Mouse (Mus musculus) embryo, embryonic 10.5 days (tissue): ENCODE measurements around the gene Utp14b.

Experiments used
- DNase-seq: peaks from one replicate; pipeline ENCODE4 v3.0.0-alpha.2; 2015; ENCODE audit warnings: low spot score

The Utp14b gene

DNA sequence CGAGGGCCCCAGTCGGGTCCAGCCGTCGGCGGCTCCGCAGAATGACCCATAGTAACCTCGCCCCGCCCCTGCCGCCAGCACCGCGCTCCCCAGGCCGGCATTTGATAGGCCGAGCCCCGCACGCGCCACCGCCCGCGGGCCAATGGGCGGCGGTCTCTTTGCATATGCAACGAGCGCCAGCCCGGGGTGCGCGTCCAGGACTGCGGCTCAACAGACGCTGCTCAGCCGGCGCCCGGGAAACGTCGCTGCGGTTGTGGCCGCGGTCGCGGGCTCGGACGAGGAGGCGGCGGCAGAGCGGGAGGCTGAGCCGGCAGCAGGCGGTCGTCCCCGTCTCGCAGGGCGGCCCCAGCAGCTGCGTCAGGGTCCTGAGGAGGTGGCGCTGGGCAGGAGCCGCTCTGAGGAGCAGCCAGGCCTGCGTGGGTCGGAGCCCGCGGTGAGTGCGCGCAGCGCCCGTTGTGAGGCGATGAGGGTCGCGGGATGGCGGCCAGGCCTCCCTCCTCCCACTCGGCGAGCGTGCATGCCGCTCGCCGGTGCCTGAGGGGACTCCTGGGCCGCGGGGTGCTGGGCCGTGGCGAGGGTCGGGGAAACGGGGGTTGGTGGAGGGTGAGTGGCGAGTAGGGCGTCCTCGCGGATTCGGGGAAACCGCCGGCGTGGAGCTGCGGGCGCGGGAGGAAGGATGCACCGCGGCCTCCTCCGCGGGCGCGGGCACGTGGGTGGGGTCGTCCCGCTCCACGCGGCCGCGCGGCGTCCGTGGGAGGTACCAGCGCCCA, at the start of gene Utp14b, which contains the start of gene Acsl3:
Gene Utp14b, plus strand, starts transcription at position 368 of the 770 bp plus-strand sequence.
Gene Acsl3, plus strand, starts transcription at position 155 of the 770 bp plus-strand sequence.
- DNase-seq, result peak; percentile 98

DNA sequence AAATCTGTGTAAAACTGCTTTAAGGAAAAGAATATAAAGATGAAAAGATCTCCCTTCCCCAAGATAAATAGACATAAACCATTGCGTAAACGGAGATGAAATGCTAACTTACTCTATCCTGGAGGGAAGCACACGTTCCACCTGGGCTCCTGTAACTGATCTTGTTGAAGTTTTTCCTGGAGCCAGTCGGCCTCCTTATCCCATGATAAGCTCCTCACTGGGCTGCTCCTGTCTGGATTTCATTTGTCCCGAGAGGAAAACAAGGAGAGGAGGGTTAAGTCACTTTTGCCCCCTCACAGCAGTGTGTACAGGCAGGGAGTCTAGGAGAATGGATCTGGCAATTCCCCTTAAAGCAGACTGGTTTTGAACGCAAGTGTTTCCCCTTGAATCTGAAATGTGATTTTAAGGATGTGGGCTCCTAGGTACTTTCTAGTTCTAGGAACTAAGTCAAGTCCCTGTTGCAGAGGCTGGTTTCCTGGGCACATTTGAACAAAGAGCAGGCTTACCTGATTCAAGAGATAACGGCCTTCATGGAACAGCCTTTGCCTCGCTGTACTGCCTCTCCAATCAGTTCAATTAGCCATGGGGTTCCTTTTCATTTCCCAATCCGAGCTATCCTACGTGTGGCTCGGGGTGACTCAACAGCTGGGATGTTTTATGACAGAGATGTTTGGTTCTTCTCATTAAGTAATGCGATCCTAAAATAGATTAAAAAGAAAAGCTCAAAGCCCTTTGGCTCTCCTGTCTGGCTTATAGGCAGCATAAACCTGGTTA, 48.5 kb upstream of the Utp14b start:
- peak; percentile 30 for DNase-seq

DNA sequence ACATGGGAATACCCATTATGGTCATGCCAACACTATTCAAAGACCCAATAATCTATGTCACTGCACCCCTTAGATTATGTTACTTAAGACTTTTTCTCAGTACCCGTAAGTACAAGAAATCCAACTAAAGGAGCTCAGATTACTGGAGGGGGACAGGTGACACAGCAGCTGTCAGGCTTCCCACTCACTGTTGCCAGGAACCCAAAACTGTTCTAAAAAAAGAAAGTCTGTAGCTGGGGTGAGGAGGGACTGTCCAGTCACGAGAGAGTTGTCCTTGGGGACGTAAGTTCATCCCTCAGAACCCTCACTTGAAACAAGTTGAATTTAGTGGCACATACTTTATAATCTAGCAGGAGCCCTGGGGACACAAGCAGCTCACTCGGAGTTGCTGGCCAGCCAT, 46.8 kb upstream of the Utp14b start:
- DNase-seq, result no peak

- DNase-seq, result no peak
Observed at GRCm38 (mm10) chr1:78612959-78613358, 44.9 kb upstream of the Utp14b start.

- no peak for DNase-seq
Observed at GRCm38 (mm10) chr1:78624352-78624751, 33.5 kb upstream of the Utp14b start.

DNA sequence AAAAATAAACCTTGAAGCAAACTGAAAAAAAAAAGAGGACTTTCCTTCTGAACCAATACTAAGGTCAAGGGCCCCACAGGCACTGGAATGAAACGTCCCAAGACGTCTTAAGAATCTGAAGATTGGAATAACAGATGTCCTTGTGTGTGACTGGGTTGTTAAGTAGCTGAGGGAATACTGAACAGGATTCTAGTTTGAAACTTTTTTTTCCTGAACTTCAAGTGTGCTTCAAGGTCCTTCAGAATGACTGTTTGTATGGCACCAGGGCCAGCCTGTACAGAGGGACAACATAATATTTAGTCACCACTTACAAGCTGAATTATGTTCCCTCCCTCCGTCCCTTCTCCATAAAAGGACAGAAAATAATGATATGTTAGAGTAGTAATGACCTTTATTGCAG, 23.4 kb upstream of the Utp14b start:
- no peak for DNase-seq

DNA sequence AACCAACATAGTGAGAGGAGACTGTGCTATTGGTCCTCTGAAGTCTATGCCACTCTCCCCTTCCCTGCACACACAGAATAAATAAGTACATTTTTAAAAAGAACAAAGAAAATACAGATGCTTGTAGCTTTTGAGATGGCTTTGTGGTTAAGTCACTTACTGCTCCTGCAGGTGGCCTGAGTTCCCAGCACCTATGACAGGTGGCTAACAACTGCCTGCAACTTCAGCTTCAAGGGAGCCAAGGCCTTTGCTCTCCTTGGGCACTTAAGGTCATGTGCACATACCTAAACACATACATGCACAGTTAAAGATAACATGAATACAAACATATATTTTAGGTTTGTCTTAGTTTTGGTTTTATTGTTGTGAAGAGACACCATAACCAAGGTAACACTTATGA, 17.0 kb upstream of the Utp14b start:
- no peak for DNase-seq

DNA sequence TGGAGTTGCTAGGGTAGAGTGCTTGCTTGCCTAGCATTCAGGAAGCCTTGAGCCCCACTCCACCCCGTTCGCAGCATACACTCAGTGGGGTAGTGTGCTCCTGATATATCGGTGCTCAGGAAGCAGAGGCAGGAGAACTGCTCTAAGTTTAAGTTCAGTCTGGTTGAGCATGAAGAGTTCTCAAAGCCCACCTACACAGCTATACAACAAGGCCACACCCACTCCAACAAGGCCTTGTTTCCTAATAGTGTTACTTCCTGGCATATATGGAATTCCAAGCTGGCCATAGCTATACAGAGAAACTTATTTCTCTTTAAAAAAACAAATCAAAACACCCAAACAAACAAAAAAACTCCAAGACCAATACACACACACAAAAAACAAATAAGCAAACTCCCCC, 16.0 kb upstream of the Utp14b start:
- DNase-seq, result no peak

GRCm38 (mm10) chr1:78642197-78642596, 15.6 kb upstream of the Utp14b start:
- DNase-seq, result no peak

DNA sequence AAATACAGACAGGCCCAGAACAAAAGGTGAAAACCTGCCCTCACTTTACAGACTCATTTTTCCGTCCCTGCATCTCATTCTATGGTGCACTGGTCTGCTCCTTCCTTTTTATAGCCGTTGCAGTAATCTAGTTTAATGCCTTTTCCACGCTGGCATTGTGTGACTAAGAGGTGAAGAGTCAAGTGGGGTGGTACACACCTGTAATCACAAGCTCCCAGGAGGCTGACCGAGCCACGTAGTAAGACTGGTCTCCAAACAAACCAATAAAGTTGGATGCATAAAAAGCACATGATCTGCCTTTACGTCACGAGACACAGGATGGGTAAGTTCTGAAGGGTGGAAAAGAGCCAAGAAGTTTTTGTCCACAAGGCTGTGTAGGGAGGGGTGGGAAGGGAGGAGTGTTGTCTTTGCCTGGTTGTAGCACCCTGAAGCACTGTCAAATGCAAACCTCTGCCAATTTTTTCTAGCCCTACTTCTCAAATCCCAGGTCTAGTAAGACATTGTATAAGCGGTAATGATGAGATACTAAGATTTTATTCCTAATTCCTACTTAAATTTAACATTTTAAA, 10.4 kb upstream of the Utp14b start:
- DNase-seq, result peak; percentile 23

DNA sequence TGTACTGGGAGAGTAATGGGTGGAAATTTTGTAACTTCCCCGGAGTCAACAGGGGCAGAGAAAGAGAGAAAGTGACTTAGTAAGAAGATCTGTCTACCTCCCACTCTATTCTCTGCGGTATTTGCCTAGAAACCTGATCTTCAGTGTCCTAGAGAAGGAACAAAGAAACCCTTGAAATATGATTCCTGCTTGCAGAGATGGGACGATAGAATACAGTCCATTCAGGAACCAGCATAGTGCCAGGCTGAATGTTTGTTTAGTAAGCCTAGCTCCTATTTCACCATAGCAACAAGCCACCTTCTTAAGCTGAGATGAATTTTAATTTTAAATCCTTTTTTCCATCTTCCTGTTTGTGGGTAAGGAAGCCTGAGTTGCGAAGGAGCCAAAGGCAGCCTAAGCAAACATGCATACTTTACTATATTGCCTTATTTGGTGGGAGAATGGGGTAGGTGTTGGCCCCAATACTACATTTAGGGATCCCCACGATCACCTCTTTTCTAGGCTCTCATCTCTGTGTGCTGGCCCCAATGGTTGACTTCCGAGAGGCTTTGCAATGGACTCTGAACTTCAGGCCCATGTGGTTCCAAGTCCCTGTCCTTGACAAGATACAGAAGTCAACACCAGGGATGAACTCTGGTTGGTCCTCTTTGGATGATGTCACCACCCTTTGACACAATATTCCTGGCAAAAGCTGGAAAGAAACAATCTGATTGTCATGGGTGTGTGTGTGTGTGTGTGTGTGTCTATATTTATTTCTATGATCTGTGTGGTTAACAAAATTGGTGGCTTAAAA, 8.4 kb upstream of the Utp14b start:
- DNase-seq, result peak; percentile 78

GRCm38 (mm10) chr1:78656472-78656871, 1.4 kb upstream of the Utp14b start:
- DNase-seq, result peak; percentile 51

DNA sequence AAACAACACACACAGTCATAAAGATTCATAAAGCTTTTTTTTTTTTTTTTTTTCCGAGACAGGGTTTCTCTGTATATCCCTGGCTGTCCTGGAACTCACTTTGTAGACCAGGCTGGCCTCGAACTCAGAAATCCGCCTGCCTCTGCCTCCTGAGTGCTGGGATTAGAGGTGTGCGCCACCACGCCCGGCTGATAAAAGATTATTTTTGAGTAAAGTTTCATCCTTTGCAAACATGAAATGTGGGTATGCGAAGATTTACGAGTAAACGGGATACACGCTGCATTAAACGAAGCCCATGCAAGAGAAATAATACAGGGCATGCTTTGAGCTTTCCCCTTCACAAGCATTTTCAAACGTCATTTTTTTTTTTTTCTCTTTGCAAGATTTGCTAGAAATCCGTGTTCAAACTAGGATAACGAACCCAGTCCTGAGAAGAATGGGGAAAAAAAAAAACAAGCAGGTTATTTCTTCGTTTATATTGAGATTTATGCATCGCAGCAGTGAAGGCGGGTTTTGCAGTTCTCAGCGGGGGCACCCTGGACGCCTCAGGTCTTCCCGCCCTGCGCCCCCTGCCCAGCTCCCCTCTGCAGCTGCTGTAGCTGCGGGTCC, 713 bp upstream of the Utp14b start:
- DNase-seq, result no peak

GRCm38 (mm10) chr1:78658441-78659269, 817 bp downstream of the Utp14b start:
- peak; percentile 60 for DNase-seq

GRCm38 (mm10) chr1:78659270-78659823, 1.5 kb downstream of the Utp14b start:
- DNase-seq, result peak; percentile 26

- DNase-seq, result no peak
Observed at GRCm38 (mm10) chr1:78664326-78664725, 6.5 kb downstream of the Utp14b start.

GRCm38 (mm10) chr1:78665954-78666499, 8.2 kb downstream of the Utp14b start:
- no peak for DNase-seq

DNA sequence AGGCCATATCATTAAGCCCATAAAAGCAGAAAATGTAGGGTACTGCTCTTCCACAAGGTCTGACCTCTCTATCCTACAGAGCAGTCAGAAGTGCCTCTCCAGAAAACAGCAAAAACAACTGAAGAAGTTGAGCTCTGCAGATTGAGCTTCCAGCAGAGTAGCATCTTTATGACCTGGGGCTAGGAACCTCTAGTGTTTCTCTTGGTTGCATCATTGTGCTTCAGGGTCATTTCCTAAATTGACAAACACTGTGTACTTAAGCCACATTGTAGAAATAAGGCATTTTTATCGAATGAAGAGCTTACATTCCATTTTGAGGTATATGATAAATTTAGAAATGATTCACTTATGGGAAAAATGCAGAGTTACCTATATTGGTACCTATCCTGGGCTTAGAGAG, 8.7 kb downstream of the Utp14b start:
- no peak for DNase-seq

DNA sequence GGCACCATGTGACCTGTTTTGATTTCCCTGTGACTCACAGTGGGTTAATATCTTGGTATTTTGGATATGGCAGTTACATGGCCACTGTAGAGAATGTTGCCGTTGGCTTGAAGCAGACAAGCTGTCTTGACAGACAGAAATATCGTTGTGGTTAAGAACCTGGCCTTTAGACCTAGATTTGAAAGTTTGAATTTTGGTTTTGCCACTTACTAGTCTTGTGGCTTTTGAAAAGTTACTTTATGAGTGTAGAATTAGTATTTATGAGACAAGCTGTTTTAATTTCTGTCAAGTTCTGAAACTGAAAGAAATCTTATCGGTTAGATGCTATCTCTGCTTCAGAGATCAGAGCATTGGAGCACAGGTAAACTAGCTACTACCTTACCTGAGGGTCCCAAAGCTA, 24.5 kb downstream of the Utp14b start:
- no peak for DNase-seq

DNA sequence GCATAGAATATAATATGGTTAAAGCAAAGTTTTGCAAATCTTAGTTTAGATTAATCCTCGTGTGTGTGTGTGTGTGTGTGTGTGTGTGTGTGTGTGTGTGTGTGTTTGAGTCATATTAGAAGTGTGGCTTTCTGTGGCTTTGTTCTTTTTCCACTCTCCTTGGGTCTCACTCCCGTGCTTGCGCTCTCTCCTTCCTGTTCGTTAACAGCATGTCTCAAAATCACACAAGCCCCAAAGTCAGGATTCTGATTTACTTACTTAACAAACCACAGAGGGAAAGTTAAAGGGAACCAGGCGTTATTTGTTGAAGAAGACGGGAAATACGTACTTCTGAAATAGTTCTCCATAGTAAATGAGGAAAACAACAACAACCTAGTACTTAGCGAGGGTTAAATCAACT, 26.3 kb downstream of the Utp14b start:
- no peak for DNase-seq
